Mouse (Mus musculus): Measurements from ENCODE around the gene Sf1.

DNA sequence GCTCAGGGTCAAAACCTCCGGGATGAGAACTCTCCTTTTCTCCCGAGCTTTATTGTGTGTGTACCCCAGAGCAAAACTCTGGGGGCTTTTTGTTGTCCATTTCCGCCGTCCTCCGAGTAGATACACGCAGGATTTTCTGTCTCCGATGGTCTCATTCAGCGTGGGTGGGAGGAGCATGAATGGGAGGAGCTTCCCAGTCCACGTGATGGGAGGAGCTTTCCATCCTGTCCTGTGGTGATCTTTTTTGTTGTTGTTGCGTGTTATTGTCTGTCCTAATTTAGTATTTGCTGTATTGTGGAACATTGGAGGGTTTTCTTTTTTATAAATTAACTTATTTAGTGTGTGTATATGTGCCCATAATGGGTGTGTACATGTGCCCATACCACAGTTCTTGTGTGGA lies 41.9 kb downstream of the Sf1 start:
- TF ChIP-seq MAFK (IDR thresholded peaks at IDR 0.05; ENCODE audit: insufficient read depth, low read depth, low read length) (no peak), CHD2 (IDR thresholded peaks at IDR 0.05; ENCODE audit: low read depth, low read length) (no peak), ZC3H11A (IDR thresholded peaks at IDR 0.05; ENCODE audit: borderline replicate concordance, low read depth, low read length) (no peak), HCFC1 (IDR thresholded peaks at IDR 0.05; ENCODE audit: borderline replicate concordance, insufficient read depth, low read length) (no peak), ZNF384 (IDR thresholded peaks at IDR 0.05; ENCODE audit: low read depth, low read length) (no peak)
